Mouse (Mus musculus): ENCODE results near the gene Syt15. TPM values are rescaled to one million over a fixed set of nuclear protein-coding genes. Genes with fewer than 3 reads are reported as not detected.
A peak's percentile ranks its signal among the peaks of the same experiment; 100 is the strongest.

The Syt15 gene
- polyA plus RNA-seq, 1 experiment from 2014 or later, result 0.10 TPM

- 63% methylated on average over 4 of the region's 4 CpGs for WGBS
- H3K27me3 ChIP-seq (ENCODE audit: poor library complexity, severe bottlenecking), result no peaks in the 10 kb centered on the region
- no peaks in the 10 kb centered on the region for H3K36me3 ChIP-seq (replicated peaks)
- no peaks in the 10 kb centered on the region for H3K9me3 ChIP-seq
- H3K4me1 ChIP-seq, result no peaks in the 10 kb centered on the region
- H3K27ac ChIP-seq, result no peak overlapping the region
- DNase-seq (ENCODE audit: extremely low spot score, low spot score), result no peak
- no peak overlapping the region for H3K4me3 ChIP-seq
Observed at GRCm38 (mm10) chr14:34209080-34209479, 10.3 kb upstream of the Syt15 start.

DNA sequence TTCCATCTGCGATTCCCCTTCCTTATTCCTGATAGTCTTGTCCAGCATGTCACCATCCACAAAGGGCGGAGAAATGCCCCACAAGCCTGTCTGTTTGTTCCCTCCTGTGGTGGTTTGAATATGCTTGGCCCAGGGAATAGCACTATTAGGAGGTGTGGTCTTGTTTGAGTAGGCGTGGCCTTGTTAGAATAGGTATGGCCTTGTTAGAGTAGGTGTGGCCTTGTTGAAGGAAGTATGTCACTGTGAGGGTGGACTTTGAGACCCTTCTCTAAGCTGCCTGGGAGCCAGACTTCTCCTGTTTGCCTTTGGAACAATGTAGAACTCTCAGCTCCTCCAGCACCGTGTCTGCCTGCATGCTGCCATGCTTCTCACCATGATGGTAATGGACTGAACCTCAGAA, 9.5 kb upstream of the Syt15 start:
- H3K27me3 ChIP-seq (ENCODE audit: poor library complexity, severe bottlenecking), result no peaks in the 10 kb centered on the region
- no peak for DNase-seq (ENCODE audit: extremely low spot score, low spot score)
- WGBS, result 86% methylated on average over 4 of the region's 4 CpGs
- no peaks in the 10 kb centered on the region for H3K36me3 ChIP-seq (replicated peaks)
- no peaks in the 10 kb centered on the region for H3K9me3 ChIP-seq
- H3K4me3 ChIP-seq, result no peak overlapping the region
- no peak overlapping the region for H3K27ac ChIP-seq
- H3K4me1 ChIP-seq, result no peaks in the 10 kb centered on the region

GRCm38 (mm10) chr14:34215451-34216127, 3.8 kb upstream of the Syt15 start:
- no peak overlapping the region for H3K27ac ChIP-seq
- DNase-seq (ENCODE audit: extremely low spot score, low spot score), result no peak

DNA sequence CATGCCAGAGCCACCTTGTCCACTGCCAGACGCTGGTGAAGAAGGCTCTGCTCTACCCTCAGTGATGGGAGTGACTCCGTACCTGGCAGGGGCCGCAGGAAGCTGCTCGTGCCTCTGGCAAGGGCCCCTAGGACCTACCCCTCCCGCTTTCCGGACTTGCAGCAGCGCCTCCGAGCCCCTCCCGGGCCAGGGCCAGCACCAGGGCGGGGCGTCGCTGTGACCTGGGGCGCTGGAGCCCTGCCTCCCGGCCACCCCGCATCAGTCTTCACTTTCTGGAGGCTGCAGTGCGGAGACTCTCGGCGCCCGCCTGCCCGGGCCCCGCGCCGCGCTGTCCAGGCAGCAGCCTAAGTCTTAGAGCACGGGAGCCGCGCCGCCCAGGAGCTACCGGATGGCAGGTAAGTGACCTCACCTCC, 397 bp downstream of the Syt15 start:
- peak overlapping the region; percentile 44 for H3K4me3 ChIP-seq
- H3K9me3 ChIP-seq, result no peaks in the 10 kb centered on the region
- peaks cover 7% of the 10 kb centered on the region for H3K4me1 ChIP-seq
- 4% methylated on average over 29 of the region's 29 CpGs for WGBS
- H3K27me3 ChIP-seq (ENCODE audit: poor library complexity, severe bottlenecking), result peaks cover 45% of the 10 kb centered on the region
- no peak for DNase-seq (ENCODE audit: extremely low spot score, low spot score)
- no peak overlapping the region for H3K27ac ChIP-seq
- H3K36me3 ChIP-seq (replicated peaks), result no peaks in the 10 kb centered on the region

More at GRCm38 (mm10) chr14:34215451-34216127, 3.8 kb upstream of the Syt15 start:
- WGBS, result 82% methylated on average over 6 of the region's 6 CpGs
- Histone ChIP-seq H3K36me3 (replicated peaks) (no peaks in the 10 kb centered on the region), H3K4me1 (peaks cover 7% of the 10 kb centered on the region), H3K9me3 (no peaks in the 10 kb centered on the region), H3K4me3 (no peak overlapping the region), H3K27me3 (ENCODE audit: poor library complexity, severe bottlenecking) (peaks cover 30% of the 10 kb centered on the region)

DNA sequence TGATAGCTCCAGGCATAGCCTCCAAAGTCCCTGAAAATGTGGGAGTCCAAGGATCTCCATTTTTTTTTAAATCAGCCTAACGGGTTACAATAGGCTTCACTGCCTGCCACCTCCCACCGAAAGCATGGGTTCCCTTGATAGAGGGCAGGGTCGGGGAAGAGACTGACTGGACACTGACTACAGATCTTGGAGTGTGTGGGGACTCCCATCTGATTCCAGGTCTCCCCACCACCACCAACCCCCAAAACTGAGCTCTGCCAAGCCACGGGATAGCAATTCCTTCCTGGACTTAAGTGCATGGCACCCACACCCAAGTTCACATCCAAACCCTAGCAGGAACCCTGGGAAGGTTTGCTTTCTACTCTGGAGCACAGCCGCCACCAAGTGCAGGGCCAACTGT, 1.0 kb downstream of the Syt15 start:
- 80% methylated on average over 5 of the region's 5 CpGs for WGBS
- DNase-seq (ENCODE audit: extremely low spot score, low spot score), result no peak

DNA sequence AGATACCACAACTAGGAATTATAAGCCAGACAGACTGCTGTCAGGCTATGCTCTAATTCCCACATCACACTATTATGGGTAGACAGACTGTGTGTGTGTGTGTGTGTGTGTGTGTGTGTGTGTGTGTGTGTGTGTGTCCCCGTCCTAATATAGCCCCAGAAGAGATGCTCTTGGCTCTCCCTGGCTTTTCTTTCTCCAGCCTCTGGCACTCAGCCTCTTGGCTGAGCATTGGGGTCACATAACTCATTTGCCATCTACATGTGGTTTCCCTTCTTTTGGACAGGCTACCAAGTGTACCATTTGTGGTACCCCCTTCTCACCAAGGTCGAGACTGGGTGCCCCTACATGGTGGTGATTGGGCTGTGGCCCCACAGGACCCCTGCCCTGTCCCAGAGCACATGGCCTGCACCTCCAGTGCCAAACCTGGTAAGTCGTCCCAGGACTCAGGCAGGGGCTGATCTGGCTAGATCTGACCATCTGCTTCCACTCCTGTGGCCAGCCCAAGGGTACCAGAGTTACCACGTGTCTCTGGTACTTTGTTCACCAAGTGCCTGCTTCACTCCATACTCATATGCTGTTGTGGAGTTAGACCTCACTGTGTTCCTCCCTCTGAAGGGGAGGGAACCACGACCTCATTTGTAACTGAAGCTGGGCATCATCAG, 2.2 kb downstream of the Syt15 start:
- H3K4me1 ChIP-seq, result peaks cover 7% of the 10 kb centered on the region
- peaks cover 45% of the 10 kb centered on the region for H3K27me3 ChIP-seq (ENCODE audit: poor library complexity, severe bottlenecking)
- no peaks in the 10 kb centered on the region for H3K36me3 ChIP-seq (replicated peaks)
- no peak overlapping the region for H3K27ac ChIP-seq
- no peak for DNase-seq (ENCODE audit: extremely low spot score, low spot score)
- no peak overlapping the region for H3K4me3 ChIP-seq
- WGBS, result 67% methylated on average over 5 of the region's 5 CpGs
- no peaks in the 10 kb centered on the region for H3K9me3 ChIP-seq

More for the DNA sequence above, 1.0 kb downstream of the Syt15 start:
- no peaks in the 10 kb centered on the region for H3K36me3 ChIP-seq (replicated peaks)
- H3K27me3 ChIP-seq (ENCODE audit: poor library complexity, severe bottlenecking), result peaks cover 45% of the 10 kb centered on the region
- peaks cover 7% of the 10 kb centered on the region for H3K4me1 ChIP-seq
- H3K4me3 ChIP-seq, result no peak overlapping the region
- no peak overlapping the region for H3K27ac ChIP-seq
- no peaks in the 10 kb centered on the region for H3K9me3 ChIP-seq

DNA sequence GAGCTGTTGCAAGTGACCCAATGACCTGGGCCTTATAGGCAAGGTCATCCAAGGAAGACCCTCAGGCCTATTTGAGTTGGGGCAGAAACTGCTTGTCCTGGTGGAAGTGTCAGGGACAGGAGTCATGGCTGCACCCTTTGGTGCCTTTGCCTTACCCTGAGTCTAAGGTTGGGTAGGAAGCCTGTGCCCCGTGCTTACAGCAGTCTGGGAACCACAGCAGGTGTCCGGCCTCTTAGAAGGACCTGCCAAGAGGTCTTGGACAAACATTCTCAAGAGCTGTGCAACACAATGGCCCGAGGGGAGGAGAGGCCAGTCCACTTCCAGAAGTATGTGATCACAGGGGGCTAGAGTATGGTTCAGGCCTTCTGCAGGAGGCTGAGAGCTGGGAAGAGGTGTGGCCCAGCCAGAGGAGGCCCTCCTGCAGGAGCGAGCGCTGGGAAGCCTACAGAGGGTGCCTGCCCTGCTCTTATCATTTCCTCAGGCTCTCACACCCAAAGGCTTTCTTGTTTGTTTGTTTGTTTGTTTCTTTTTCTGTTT, 4.0 kb downstream of the Syt15 start:
- WGBS, result 74% methylated on average over 5 of the region's 5 CpGs

DNA sequence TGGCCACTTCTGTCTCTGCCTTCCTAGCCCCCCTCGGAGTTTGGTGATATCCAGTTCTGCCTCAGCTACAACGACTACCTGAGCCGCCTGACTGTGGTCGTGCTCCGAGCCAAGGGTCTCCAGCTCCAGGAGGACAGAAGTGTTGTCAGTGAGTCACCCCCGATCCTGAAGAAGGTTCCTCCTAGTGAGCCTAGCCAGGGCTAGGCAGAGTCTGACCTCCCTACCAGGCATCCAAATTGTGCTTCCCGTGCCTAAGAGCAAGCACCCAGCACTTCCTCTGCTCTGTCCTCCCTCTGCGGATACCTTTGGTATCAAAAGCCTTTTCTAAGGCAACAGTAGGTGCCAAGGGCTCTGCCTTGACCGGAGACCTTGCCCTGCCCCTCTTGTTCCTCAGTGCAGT, 6.6 kb downstream of the Syt15 start:
- H3K9me3 ChIP-seq, result no peaks in the 10 kb centered on the region
- peaks cover 11% of the 10 kb centered on the region for H3K27me3 ChIP-seq (ENCODE audit: poor library complexity, severe bottlenecking)
- H3K4me3 ChIP-seq, result no peak overlapping the region
- no peak for DNase-seq (ENCODE audit: extremely low spot score, low spot score)
- H3K27ac ChIP-seq, result no peak overlapping the region
- H3K4me1 ChIP-seq, result peaks cover 4% of the 10 kb centered on the region; the same call in 1 of the 2 replicates
- H3K36me3 ChIP-seq (replicated peaks), result no peaks in the 10 kb centered on the region
- WGBS, result 87% methylated on average over 9 of the region's 9 CpGs

More for the DNA sequence above, 4.0 kb downstream of the Syt15 start:
- H3K4me3 ChIP-seq, result no peak overlapping the region
- no peaks in the 10 kb centered on the region for H3K36me3 ChIP-seq (replicated peaks)
- DNase-seq (ENCODE audit: extremely low spot score, low spot score), result no peak
- no peak overlapping the region for H3K27ac ChIP-seq
- no peaks in the 10 kb centered on the region for H3K9me3 ChIP-seq
- H3K27me3 ChIP-seq (ENCODE audit: poor library complexity, severe bottlenecking), result peaks cover 36% of the 10 kb centered on the region
- peaks cover 11% of the 10 kb centered on the region for H3K4me1 ChIP-seq

DNA sequence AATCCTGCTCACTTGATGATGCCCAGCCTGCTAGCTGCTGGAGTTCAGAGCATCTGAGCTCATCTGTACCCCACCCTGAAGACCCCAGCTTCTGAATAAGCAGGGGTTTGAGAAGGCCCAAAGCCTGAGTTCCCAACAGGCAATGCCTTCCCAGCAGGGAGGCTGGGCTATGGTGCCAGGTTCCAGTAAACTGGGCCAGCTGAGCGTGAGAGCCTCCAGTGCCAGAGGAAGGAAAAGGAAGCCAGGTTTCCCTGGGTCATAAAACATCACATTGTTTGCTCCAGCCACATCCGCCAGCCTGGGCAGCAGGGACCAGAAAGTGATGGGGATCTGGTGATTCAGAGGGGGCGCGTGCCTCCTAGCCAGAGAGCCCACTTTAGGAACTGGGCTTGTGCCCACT, 7.2 kb downstream of the Syt15 start:
- no peak for DNase-seq (ENCODE audit: extremely low spot score, low spot score)
- peaks cover 5% of the 10 kb centered on the region for H3K27me3 ChIP-seq (ENCODE audit: poor library complexity, severe bottlenecking)
- no peak overlapping the region for H3K27ac ChIP-seq
- WGBS, result 87% methylated on average over 4 of the region's 4 CpGs
- no peaks in the 10 kb centered on the region for H3K9me3 ChIP-seq
- no peaks in the 10 kb centered on the region for H3K36me3 ChIP-seq (replicated peaks)
- no peak overlapping the region for H3K4me3 ChIP-seq
- H3K4me1 ChIP-seq, result peaks cover 4% of the 10 kb centered on the region; the same call in 1 of the 2 replicates

- no peak for DNase-seq (ENCODE audit: extremely low spot score, low spot score)
- H3K27ac ChIP-seq, result no peak overlapping the region
- H3K36me3 ChIP-seq (replicated peaks), result no peaks in the 10 kb centered on the region
- WGBS, result 89% methylated on average over 12 of the region's 12 CpGs
- H3K27me3 ChIP-seq (ENCODE audit: poor library complexity, severe bottlenecking), result no peaks in the 10 kb centered on the region
- no peak overlapping the region for H3K4me3 ChIP-seq
- H3K4me1 ChIP-seq, result peaks cover 4% of the 10 kb centered on the region; the same call in 1 of the 2 replicates
- no peaks in the 10 kb centered on the region for H3K9me3 ChIP-seq
Observed at GRCm38 (mm10) chr14:34227981-34228380, 8.6 kb downstream of the Syt15 start.

- no peak overlapping the region for H3K4me3 ChIP-seq
- H3K4me1 ChIP-seq, result peaks cover 6% of the 10 kb centered on the region; the same call in 1 of the 2 replicates
- H3K9me3 ChIP-seq, result no peaks in the 10 kb centered on the region
- WGBS, result 91% methylated on average over 10 of the region's 10 CpGs
- no peaks in the 10 kb centered on the region for H3K36me3 ChIP-seq (replicated peaks)
- H3K27ac ChIP-seq, result no peak overlapping the region
- no peaks in the 10 kb centered on the region for H3K27me3 ChIP-seq (ENCODE audit: poor library complexity, severe bottlenecking)
- DNase-seq (ENCODE audit: extremely low spot score, low spot score), result no peak
Observed at GRCm38 (mm10) chr14:34228830-34229506, 9.6 kb downstream of the Syt15 start.

DNA sequence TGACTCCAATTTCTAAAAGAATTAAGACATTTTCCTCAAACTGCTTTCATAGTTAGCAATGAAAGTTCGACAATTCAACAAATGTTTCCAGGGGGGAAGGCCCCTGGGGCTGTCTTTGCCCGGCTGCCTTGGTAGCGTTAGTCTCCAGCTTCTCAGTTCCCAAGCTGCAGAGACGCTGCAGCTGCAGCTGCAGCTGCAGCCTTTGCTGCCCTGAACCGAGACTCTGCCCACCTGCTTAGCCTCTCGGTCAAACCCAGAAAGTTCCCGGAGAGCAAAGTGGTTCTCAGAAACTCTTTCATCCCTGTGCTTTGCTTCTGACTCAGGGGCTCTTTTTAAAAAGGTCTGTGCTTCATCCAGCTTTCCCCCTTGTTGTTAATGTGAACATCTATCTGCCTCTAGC, 12.9 kb downstream of the Syt15 start:
- H3K4me3 ChIP-seq, result no peak overlapping the region
- no peak for DNase-seq (ENCODE audit: extremely low spot score, low spot score)
- no peaks in the 10 kb centered on the region for H3K9me3 ChIP-seq
- no peaks in the 10 kb centered on the region for H3K27me3 ChIP-seq (ENCODE audit: poor library complexity, severe bottlenecking)
- no peak overlapping the region for H3K27ac ChIP-seq
- no peaks in the 10 kb centered on the region for H3K36me3 ChIP-seq (replicated peaks)
- WGBS, result 52% methylated on average over 7 of the region's 7 CpGs
- peaks cover 16% of the 10 kb centered on the region for H3K4me1 ChIP-seq
